Mouse (Mus musculus): ENCODE data around the gene Rac3.
A peak's percentile ranks its signal among the peaks of the same experiment; 100 is the strongest.
"Not testable (repeated sequence)": the region's sequence is repeated elsewhere in the genome, so short reads cannot be mapped to it uniquely, and the experiment has no call there.

The Rac3 gene

DNA sequence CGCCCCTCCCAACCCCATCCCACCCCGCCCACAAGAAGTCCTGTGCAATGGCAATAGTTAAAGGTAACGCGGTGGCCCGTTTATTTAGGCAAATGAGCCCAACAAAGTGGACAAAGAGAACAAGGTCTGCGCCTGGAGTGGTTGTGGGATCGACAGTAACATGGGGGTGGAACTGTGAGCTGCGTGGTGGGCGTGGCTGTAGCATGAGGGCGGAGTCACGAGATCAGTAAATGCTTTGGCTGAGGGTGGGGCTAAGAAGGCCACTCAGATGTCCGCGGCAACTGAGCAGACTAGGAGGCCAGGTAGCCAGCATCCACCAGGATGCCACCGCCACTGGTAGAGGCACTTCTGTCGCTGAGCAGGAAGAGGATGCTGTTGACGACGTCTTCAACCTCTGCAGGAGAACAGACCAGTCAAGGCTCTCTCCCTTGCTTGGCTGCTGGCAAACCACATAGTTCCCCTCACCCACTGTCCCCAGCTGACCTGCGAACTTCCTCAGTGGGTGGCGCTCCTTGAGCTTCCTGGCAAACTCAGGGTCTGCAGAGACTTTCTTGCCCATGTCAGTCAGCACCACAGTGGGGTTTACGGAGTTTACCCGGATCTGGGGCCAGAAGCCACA, 8.3 kb downstream of the Rac3 start:
- DNase-seq (ENCODE audit: low read depth): not testable (repeated sequence)

DNA sequence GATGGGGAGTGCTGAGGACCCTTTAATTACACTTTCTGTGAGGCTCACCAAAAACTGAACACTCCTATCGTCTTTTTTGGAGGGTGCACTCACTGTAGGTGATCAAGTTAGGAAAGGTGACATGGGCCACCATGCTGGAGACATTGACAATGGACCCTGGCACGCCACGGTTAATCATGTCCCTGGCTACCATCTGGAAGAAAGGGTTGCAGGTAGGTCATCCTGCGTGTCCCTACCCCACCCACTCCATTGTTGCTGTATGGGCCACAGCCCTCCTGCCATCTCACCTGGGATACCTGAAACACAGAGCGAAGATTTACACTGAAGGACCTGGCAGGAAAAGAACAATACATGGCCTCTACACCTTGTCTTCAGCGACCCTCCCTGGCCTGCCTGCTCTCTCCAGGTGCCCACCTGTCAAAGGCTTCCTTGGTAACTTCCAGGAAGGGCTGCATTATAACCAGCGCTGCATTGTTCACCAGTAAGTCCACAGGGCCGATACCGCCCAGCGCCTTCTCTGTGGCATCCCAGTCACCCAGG, 9.1 kb downstream of the Rac3 start:
- DNase-seq (ENCODE audit: low read depth): no peak

DNA sequence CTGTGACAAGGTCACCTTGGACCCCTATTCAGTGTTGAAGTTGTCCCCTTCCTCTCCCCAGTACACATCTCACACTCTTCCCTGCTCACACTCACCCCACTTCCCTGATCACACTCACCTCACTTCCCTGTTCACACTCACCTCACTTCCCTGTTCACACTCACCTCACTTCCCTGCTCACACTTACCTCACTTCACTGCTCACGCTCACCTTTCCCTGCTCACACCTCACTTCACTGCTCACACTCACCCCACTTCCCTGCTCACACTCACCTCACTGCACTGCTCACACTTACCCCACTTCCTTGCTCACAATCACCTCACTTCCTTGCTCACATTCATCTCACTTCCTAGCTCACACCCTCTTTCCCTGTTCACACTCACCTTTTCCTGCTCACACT, 10.1 kb downstream of the Rac3 start:
- no peak for DNase-seq (ENCODE audit: low read depth)

DNA sequence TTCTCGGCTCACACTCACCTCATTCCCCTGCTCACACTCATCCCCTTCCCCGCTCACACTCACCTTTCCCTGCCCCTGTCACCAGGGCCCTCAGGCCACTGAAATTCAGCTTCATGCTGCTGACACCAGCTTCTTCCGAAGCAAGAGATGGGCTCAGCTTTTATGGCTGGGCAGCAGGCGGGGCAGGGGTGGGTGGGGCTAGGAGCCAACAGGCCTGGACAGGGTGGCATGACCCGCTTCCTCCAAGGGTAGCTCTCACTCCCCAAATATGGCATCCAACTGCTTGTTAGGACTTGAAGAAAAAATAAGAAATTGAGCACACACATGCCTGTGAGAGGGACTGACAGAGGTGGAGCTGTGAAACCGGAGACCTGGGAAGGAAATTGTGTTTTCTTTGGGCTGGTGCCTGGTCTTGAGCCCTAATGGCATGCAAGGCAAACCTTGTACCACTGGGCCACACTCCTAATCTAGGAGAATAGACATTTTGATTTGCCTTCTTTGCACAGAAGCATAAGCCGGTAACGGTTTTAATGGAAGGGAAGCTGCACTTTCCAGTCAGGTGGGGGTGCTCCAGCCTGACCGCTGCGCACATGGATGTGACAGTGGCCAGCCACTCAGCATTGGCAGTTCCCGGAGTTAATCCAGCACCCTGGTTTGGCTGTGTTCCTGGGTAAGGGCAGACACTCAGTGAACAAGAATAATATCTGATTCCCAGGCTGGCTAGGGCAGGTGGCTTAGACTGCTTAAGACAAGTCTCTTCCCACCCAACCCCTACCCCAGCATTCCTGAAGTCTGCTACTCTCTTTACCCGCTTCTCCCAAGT, 10.8 kb downstream of the Rac3 start, which contains the start of gene Cbr2:
Cbr2 (minus strand) TSS at position 257 of the 823 bp plus-strand sequence.
- DNase-seq (ENCODE audit: low read depth): peak; percentile 87

DNA sequence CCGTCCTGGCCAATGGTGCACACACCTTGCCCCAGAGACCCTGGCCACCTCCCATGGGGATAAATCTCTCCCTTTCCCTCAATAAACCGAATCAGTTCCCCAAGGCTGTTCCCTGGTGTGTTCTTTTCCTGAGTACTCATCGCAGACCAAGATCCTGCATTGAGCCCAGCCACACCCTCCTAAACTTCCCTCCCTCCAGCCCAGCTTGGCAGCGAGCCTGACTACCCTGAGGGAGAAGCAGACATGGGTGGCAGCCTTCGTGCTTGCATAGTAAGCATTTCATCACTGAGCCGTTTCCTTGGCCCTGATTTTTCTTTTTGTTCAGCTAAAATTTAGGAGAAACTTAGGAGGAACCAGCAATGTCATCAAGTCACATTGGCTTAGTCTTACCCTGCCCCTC, 12.3 kb downstream of the Rac3 start:
- DNase-seq (ENCODE audit: low read depth): no peak

DNA sequence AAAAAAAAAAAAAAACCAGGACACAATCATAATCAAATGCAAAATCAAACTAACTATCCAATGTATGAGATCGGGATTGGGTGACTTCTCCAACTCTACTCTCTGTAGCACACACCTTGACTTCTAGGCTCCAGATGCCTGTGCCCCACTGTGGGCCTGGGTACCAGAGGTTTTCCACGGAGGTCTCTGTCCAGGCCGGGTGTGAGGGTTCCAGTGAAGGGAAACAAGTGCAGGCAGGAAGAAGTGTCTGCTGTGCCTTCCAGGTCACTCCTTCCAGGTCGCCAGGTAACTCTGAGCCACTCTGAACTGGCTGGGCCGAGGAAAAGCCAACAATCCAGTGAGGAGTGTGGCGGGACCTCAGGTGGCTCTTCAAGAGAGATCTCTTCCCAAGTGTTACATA, 15.2 kb downstream of the Rac3 start:
- no peak for DNase-seq (ENCODE audit: low read depth)

DNA sequence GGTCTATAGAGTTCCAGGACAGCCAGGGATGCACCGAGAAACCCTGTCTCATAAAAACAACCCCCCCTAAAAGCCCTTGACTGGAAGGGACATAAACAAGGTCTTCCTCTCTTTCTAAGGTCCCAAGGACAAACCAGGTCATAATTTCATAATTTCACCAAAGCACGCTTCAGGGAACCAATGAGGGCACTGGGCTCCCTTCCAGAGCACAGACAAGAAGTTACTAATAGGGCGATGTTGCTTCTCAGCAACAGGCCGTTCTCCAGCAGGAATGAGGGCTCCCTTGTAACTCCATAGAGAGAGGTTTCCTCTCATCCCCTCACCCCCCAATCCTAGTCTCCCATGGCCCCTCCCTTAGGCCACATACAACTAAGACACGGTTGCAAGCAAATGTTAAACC, 19.7 kb downstream of the Rac3 start:
- DNase-seq (ENCODE audit: low read depth): no peak

DNA sequence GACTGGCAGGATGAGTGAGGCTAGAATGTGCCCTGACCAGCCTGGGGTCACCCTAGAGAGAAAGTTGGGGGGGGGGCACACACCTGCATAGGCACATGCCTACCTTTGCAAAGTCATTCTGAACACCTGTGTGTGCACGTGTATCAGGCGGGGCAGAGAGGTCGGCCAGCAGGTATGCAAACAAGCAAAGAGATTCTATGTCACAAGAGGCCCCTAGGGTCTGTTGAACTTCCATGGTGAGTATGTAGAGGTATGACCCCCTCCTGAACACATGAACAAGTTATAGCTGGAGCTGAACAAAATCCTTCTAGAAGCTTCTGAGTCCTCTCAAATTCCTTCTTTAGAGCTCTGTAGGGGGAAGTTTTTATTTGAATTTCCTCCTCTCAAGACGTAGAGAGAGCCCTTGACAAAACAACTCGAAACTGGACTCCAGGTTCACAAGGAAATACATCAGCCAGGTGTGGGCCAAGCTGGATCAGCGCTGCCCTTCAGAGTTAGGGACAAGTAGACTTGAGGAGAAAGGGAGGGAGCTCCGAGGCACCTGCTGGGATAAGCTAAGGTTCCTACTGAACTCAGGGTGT, 22.9 kb downstream of the Rac3 start:
- no peak for DNase-seq (ENCODE audit: low read depth)

DNA sequence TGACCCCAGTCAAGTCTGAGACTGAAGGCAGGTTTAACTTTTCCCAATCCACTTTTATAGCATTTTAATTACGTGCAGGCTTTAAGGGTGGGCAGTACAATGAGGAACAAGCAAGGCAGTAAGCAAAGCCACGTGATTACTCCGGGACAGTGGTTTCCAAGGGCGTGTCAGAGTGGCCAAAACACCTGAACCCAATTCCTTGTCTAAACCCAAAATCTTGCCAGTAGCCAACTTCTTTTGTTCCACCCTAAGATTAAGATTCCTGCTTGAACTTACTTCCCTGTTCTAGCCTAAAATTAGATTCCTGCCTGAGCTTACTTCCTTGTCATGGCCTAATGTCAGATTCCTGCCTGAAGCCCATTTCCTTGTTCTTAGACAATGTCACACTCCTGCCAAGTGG, 26.7 kb downstream of the Rac3 start:
- no peak for DNase-seq (ENCODE audit: low read depth)

DNA sequence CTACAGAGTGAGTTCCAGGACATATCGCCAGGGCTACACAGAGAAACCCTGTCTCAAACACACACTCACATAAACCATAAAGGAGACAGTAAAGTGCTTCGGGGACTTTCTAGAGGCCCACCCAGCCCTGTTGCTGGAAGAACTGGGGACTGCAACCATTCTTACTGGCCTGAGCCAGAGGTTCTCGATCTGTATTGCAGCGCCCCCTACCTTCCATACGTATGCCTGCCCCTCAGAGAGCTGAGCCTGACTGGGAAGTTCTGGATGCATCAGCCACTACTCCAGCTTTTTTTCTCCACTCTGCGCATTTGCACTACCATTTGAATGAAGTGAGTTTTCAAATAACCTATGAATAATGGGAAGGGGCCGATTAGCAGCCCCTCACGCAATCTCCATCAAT, 28.2 kb downstream of the Rac3 start:
- DNase-seq (ENCODE audit: low read depth): no peak

DNA sequence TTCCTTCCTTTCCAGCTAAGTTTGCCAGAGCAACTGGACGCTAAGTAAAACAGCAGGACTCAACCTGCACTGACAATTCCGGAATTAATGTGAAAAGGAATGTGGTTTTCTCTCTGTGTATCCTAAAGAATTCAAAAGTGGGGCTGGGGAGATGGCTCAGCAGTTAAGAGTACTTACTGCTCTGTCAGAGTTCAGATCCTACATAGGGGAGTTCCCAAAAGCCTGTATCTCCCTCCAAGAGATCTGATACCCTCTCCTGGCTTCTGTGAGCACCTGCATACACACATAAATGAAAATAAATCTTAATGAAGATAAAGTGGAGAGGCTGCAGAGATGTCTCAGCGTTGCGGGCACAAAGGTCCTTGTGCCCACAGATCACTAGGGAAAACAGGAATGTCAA, 30.3 kb downstream of the Rac3 start:
- DNase-seq (ENCODE audit: low read depth): no peak

DNA sequence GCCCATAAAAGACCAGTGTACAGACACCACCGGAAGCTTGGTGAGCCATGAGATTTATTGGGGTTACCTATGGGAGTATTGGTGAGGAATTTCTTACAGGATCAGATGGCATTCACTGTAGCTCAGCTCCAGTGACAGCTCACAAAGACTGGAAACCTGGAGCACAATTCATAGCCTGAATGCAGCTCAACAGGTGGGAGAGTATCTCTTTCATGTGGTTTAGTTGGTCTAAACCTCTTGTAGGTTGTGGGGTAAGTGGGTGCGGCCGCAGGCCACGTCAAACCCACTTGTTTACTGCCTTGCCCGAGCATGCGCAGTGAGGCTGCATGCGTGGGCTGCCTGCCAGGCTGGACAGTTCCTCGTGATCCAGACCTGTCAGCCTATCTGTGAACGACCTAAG, 39.0 kb downstream of the Rac3 start:
- no peak for DNase-seq (ENCODE audit: low read depth)

DNA sequence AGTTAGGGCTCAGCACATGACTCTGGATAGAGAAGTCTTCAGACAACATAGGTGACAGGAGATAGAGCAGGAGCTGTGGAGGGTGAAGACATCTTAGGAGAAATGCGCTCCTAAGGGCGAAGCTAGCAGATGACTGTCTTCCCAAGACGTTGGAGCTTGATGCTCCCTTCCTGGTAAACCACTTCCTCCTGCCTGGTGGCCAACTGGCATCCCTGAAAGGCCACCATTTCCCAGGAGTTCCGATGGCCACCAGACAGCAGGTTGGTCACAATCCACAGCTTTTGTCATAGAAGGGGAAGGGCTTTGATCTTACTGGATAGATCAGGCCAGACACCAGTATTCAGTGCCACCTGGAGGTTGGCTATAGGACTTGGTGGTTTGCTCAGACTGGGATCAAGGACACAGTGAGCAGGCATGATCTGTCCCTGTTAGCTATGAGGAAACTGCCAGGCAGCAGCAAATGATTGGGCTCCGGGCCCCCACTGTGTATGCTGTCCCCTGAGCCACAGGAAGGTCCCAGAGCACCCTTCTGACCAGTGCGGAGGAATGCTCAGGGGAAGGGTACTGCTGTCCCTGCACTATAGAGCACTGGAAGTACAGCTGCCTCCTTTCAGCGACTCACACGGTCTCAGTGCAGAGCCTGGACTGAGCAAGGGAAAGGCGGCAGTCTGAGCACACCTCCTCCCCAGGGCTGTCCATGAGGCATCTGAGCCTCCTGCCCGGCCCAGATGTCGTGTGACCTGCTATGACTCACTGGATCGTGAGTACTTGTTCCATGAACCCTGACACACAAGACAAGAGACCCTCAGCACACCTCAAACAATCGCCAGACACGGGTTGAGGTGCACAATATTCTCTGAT, 40.8 kb downstream of the Rac3 start:
- no peak for DNase-seq (ENCODE audit: low read depth)

DNA sequence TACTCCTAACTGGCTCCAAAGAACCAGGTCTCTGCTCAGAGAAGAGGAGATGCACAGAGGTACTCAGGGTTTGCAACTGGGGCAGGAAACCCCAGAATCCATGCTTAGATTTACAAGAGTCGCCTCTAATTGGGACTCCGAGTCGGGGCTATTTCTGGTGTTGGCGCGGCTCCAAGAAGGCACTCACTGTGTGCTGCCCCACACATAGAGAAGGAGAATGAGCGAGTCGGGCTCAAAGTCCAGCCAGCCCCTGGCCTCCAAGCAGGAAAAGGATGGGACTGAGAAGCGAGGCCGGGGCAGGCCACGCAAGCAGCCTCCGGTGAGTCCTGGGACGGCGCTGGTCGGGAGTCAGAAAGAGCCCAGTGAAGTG, 41.4 kb downstream of the Rac3 start, which contains the start of gene Hmga1b:
Hmga1b (plus strand) TSS at position 123 of the 370 bp plus-strand sequence.
- not testable (repeated sequence) for DNase-seq (ENCODE audit: low read depth)

DNA sequence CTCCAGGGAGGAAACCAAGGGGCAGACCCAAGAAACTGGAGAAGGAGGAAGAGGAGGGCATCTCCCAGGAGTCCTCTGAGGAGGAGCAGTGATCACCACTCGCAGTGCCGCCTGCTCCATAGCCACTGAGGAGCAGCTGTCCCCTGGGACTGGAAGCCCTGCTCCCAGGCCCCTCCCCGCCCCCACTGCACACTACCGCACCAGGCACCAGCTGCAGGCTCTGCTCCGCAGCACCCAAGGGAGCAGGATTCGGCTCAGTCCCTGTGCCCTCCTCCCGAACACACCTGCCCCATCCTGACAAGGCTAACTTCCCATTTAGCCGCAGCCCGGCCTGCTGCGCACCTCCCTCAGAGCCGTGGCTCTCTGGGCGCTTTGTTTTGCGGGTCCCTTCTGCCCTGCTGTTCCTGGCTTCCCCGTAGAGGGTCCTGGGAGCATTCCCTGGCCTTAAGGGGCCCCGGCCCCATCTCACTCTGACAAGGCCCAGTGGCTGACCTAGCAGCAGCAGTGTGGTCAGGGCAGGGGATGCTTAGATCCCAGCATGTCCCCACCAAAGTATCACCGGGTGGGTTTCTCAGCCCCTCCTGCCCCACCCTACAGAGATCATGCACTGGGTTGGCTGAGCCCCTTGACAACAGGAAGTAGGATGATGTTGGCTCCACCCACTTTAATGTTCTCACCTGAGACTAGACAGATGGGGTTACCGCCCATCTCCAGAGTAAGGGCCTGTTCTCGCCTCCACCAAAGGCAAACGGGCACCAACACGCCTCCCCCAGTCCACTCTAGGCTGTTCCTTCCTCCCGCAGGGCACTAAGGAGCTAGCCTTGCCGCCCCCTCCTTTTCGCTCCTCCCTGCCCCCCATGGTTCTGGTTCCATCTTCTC, 42.1 kb downstream of the Rac3 start:
- not testable (repeated sequence) for DNase-seq (ENCODE audit: low read depth)

DNA sequence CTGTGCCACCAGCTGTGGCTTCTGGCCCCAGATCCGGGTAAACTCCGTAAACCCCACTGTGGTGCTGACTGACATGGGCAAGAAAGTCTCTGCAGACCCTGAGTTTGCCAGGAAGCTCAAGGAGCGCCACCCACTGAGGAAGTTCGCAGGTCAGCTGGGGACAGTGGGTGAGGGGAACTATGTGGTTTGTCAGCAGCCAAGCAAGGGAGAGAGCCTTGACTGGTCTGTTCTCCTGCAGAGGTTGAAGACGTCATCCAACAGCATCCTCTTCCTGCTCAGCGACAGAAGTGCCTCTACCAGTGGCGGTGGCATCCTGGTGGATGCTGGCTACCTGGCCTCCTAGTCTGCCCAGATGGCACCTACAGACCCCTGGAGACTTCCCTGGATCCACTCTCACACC, 45.8 kb downstream of the Rac3 start:
- DNase-seq (ENCODE audit: low read depth): not testable (repeated sequence)

DNA sequence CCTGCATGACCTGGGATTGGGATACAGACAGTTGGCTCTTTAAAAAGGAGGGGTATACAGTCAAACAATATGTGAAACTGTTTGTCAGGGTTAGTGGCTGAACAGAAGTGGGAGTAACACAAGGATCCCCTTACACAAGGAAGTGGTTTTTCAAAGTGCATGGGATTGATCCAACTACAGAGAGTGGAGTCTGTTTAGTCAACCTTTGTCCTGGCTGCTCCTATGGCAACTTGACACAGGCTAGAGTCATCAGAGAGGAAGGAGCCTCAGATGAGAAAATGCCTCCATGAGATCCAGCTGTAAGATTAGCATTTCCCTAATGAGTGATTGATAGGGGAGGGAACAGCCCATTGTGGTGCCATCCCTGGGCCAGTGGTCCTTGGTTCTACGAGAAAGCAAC, 46.9 kb downstream of the Rac3 start:
- DNase-seq (ENCODE audit: low read depth): no peak

DNA sequence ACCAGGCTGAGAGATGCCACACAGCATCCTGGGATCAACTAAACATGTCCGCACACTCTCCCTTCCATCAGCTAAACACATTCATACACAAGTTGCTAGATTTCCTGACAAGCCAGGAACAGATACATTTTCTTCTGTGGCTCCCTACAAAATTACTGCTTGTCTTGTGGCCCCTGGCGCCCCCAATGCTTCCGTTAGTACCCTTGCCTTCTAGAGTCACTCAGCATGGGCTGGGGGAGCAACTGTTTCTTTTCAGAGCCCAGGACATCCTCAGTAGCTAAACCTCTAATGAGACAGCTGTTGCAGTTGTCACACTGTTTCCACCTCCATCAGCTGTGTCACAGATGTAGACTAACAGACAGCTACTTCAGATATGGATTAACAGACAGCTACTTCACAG, 51.5 kb downstream of the Rac3 start:
- DNase-seq (ENCODE audit: low read depth): no peak
